Mouse (Mus musculus): ENCODE measurements around the gene G6pc2. TPM values are rescaled to one million over a fixed set of nuclear protein-coding genes. Genes with fewer than 3 reads are reported as not detected.

G6pc2 gene
- 0.08 TPM in 1 of 2 replicates, not detected in the other for polyA plus RNA-seq (2012; rRNA removed)

DNA sequence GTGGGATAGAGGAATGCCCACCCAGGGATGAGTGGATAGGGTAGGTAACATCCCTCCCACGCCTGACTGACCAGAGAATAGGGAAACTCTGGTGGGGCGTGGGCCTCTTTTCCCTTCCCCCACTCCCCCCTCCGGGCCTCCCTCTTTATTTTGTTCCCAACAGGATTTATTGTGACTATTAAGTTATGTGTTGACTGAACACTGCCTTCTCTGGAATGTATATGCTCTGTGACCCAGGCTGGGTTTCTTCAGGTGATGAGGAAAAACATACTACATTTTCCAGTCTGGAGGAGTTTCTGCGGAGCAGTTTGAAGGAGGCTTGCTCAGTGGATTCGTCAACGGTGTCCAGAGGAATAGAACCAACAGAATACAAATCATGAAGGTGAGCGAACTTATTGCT lies at the start of gene G6pc2:
Gene G6pc2, plus strand, starts transcription at position 301 of the 400 bp plus-strand sequence.
- DNase-seq (ENCODE audit: extremely low spot score in 1 of 2, low spot score in 1 of 2): no peak

DNA sequence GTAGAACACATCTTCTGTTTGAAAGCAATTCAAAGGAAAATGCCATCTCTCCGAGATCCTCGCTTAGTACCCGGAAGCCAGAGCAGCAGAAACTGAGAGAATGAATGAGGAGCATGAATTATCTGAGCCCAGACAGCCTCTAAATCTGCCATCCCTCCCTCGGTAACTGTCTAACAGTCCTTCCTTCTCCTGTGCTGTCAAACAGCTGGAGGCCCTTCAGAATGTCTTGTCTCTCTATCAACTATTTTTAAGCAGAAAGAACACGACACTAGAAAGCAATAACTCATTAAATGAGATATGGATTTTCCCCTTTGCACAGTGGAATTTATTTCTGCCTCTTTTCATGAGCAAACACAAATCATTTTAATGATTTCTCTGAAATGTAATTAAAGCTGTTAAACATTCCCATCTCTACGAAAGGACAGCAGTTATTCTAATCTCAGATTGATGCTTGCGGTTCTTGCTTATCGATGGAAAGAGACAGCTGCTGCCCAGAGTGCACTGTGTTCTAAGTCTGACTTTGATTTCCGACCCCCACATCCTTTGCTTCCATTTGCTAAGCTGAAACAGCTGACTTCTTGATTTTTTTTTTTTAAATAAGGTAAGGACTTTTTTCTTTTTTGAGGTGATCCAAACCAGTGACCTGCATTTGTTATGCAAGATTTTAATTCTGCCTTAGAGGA lies 40.3 kb upstream of the G6pc2 start:
- no peak for DNase-seq (ENCODE audit: extremely low spot score in 1 of 2, low spot score in 1 of 2)

DNA sequence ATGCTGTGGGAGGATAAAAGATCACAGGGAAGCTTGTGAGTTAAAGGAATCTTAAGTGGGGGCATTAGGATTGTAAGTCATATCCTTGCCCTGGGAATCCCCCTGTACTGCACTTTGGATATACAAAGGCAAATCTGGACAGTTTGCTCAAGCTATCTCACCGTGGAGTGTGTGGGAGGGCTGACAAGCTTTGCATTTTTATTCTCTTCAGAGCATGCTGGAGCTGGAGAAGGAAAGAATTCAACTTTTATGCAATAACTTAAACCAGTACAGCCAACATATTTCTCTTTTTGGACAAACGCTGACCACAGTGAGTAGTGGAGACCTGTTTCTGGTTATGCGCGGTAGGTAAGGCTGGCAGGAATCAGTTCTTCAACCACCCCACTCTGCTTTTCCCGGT lies 35.6 kb upstream of the G6pc2 start:
- peak in 1 of 2 experiments; percentile 65 for DNase-seq (ENCODE audit: extremely low spot score in 1 of 2, low spot score in 1 of 2)

DNA sequence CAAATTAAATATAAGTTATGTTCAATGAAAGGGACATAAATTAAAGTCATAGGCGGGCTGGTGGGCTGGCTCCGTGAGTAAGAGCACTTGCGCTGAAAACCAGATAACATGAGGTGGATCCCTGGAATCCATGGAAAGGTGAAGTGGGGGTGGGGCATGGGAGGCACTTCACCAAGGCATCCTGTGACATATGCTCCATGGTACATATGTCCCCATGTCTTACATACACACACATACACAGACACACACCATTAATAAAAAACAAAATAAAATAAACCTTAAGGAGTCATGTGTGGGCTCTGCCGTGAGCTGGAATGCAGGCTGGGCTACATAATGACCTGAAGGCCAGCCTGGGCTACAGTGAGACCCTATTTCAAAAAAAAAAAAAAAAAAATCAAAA lies 31.2 kb upstream of the G6pc2 start:
- DNase-seq (ENCODE audit: extremely low spot score in 1 of 2, low spot score in 1 of 2): no peak

DNA sequence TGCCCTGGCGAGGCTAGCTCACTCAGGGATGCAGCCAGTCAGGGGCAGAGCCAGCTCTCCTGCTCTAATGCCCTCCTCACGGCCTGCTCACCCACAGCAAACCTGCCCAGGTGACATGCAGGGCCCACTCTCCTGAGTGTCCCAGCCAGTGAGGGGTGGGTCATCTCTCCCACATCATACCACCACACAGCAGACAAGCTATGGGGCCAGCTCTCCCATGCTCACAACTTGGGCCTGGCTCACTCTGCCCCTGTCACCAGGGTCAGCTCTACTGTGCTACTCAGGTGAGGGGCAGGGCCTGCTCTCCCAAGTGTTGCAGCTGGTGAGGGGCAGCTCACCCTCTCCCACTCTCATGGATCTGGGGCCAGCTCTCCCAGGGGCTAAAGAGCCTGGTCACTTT lies 22.9 kb upstream of the G6pc2 start:
- DNase-seq (ENCODE audit: extremely low spot score in 1 of 2, low spot score in 1 of 2): no peak

DNA sequence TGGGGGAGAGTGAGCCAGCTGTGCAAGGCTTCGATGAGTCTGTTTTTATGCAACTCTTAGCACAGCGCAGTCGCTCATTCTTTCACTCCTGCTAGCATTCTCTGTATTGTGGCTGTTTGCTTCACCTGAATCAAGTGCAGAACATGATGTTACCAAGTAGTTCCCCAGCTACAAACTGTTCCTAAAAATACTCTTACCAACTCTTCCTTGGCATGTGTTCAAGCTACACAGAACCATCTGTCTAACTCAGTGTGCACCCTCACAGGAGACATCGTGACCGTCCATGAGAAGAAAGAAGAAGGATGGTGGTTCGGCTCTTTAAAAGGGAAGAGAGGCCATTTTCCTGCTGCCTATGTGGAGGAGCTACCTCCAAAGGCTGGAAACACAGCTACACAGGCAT lies 22.1 kb upstream of the G6pc2 start:
- DNase-seq (ENCODE audit: extremely low spot score in 1 of 2, low spot score in 1 of 2): peak; percentile 58 to 77

DNA sequence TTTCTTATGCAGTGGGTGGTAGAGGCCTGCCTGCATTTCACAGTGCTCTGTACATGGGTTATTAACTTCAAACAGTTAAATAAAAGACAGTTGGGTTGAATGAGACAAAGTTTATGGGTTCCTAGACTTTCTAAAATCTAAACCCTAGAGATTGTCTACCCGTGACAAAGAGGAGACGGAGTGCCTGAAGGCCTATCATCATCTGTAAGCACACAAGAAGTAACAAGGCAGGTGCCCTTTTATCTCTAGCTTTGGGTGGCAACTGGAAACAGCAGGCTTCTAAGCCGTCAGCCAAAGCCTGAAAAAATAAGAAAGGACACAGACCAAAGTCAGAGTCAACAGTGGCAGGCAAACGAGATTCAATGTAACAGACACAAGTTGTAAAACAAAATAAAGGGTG lies 21.7 kb upstream of the G6pc2 start:
- DNase-seq (ENCODE audit: extremely low spot score in 1 of 2, low spot score in 1 of 2): no peak

DNA sequence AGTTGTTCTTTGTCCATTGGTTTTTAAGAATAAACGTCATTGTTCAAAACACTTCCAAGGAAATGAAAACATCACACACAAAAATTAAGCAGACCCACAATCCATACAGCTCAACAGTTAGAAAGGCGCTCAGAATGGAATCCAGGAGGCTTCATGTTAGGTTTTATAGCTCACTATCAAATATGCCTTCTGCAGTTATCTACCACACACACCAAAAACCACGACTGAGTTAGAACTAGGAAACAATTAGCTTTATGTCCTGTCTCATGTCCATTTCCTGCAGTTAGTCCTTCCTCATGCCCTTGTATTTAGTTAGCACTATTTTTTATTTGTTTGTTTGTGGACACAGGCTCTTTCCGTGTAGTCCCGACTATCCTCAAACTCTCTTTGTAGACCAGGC lies 19.8 kb upstream of the G6pc2 start:
- no peak for DNase-seq (ENCODE audit: extremely low spot score in 1 of 2, low spot score in 1 of 2)

DNA sequence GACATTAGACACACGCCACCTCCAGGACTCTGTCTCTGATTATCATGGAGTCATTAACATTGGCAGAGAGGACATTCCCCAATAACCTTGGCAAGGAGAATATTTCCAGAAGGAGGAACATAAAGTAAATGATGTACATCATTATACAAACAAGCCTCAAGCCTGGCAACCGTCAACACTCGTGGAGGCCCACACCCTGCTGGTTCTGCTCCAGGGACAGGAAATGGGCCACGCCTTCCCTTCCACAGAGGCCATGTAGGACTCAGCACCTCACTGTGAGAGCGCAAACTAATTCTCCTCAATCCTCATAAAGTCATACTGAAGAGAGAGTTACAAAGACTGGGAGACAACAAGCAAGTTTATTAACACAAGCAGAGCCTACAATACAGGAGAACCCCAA lies 17.3 kb upstream of the G6pc2 start:
- DNase-seq (ENCODE audit: extremely low spot score in 1 of 2, low spot score in 1 of 2): no peak

DNA sequence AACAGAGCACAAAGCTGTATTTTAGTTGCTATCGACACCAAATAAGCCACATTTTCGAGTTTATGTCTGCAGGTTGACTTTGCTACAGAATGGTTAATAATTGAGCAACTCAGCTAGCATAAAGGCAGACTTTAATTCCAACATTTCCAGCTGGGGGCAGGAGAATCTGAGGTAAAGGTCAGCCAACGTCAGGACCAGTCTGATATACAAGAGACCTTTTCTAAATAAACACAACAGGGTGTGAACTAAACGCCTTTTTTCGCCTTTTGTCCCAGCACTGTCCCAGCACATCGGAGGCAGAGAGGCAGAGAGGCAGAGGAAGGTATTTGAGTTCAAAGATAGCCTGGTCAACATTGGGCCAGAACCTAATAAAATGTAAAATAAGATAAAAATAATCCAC lies 5.7 kb upstream of the G6pc2 start:
- no peak for DNase-seq (ENCODE audit: extremely low spot score in 1 of 2, low spot score in 1 of 2)

DNA sequence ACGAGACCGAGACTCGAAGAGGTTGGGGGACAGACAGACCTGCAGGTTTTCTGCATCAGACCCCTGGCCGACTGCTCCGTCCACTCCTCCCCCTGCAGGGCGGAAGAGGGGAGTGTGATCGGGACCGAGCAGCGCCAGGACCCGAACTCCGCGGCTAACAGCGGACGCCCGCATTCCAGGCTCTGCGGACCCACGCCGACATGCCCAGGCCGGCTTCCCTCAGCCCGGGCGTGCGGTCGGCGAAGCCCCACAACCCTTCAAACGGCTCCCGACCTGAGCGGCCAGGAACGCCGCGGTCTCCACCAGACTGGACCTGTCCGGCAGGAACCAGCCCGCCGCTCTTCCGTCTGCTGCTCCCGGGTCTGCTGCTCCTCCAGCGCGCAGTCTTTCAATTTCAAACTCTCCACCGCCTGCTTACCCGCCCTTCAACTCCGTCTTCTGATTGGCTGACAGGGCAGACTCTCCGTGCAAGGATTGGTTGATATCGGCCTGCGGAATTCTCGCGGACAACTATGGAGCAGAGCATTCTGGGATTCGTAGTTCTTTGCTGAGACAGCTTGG lies 5.0 kb upstream of the G6pc2 start, which contains the start of gene Spc25:
Gene Spc25, minus strand, starts transcription at position 404 of the 561 bp plus-strand sequence.
- peak; percentile 89 to 92 for DNase-seq (ENCODE audit: extremely low spot score in 1 of 2, low spot score in 1 of 2)

DNA sequence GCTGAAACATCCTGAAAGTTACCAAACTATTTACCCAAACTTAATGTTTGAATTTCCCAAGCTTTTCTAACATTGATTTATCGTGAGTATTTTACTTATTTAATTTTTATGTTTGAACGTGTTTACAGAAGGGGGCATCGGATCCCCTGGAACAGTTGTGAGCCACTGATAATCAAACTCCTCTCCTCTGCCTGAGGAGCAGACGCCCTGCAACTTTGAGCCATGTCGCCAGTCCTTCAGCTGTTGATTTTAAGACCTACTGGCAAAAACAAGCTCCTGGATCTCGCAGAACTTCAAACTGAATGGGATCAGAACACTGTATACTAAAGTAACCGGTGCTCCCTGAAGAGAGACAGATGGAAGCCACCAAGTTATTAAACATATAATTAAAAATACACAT lies 4.3 kb upstream of the G6pc2 start:
- no peak for DNase-seq (ENCODE audit: extremely low spot score in 1 of 2, low spot score in 1 of 2)

DNA sequence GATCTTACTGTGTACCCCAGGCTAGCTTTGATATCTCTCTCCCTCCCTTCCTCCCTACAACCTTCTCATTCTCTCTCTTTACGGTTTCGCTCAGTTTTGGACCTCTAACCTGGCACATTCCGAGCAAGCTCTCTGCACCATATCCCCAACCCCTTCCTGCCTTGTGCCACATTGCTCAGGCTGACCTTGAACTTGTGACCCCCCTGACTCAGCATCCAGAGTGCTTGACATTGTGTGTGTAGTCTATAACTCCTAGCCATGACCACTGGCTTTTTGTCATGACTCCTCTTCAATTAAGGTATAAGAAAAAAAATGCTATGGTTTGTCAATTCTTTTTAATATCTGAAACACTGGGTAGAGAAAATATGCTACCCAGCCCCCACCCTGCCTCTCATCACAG lies 1.2 kb upstream of the G6pc2 start:
- DNase-seq (ENCODE audit: extremely low spot score in 1 of 2, low spot score in 1 of 2): no peak

DNA sequence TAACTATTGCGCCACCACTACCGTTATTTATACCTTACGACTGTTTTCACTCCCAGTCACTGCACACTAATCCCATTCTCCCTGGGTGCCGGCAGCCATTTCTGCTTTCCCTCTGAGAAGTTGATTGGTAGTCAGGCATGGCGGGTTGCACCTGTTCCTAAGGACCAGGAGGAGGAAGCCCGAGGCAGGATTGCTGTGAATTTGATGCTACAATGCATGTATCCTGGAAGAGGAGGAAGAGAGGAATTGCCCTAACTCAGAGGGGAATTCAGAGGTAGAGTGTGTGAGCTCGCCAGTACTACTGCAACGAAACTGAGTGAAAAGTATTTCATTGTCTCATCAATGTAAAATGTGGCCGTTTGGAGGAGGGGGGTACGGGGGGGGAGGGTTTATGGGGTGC lies 1.8 kb downstream of the G6pc2 start:
- no peak for DNase-seq (ENCODE audit: extremely low spot score in 1 of 2, low spot score in 1 of 2)

DNA sequence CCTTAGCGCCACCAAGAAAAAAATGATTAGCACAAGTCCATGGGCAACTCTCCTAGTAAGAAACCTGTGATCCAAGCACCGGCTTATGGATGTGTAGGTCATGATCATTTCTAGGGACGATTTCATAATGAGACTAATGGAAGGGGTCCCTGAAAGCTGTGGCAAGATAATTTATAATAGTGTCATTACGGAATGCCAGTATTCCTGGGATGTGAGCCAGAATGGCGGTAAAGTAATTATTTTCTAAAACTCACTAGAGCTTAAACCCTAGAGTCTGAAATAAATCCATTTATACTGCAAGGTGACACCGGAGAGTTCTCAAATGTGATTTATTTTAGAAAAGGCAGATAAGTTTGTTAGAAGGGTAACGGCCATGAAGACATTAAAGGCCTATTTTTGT lies 4.4 kb downstream of the G6pc2 start:
- DNase-seq (ENCODE audit: extremely low spot score in 1 of 2, low spot score in 1 of 2): no peak

DNA sequence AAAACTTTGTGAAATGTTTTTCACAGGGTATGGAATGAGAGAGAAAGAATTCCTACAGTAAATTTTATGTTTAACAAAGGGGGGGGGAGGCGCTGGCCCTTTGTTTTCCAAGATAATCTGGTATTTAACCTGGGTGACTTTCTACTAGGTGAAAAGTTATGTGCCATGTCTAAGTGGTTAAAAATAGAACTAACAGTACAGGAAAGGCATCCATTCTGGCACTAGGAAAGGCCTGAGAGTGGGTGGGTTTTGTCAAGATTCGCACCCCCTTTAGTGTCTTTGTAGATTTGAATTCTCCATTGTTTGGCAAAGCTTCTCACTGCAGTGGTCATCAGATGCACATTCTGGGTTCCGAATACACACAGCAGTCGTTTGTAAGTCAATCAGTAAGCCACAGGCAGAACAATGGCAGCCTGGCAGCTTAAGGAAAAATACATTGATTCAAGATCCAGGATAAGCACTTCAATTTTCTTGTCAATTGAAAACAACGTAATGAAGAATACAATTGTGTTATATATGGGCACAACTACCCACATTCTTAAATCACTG lies 11.1 kb downstream of the G6pc2 start:
- no peak for DNase-seq (ENCODE audit: extremely low spot score in 1 of 2, low spot score in 1 of 2)

DNA sequence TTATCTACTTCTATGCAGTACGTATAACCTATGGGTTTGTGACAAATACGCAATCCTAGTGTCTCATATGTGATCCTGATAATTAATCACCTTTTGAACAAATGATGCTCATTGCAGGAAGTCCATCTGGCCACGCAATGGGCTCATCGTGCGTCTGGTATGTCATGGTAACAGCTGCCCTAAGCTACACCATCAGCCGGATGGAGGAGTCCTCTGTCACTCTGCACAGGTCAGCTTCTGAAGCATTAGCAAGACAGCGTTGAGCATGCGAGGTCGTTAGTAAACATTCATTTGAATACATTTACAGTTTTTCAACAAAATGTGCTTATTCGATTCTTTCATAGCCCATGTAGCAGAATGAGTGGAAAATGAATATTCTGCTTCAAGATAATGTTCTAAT lies 11.9 kb downstream of the G6pc2 start:
- no peak for DNase-seq (ENCODE audit: extremely low spot score in 1 of 2, low spot score in 1 of 2)

DNA sequence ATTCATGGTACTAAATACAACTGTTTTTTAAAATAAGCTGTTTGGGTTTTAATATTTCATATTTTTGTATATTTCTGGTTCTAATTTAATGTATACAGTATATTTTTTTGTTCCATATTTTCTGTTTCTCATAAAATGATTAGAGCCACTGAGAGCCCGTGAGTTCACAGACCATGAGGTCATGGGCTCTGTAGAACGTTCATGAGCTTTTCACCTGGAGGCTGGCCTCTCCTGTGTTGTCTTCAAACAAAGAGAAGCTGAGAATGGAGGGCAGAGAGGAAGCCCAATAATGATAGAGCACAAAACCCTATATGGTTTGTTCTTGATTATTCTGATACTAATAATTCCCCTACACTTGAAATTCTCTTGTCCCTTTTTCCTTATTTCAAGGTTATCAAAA lies 13.9 kb downstream of the G6pc2 start:
- DNase-seq (ENCODE audit: extremely low spot score in 1 of 2, low spot score in 1 of 2): no peak

DNA sequence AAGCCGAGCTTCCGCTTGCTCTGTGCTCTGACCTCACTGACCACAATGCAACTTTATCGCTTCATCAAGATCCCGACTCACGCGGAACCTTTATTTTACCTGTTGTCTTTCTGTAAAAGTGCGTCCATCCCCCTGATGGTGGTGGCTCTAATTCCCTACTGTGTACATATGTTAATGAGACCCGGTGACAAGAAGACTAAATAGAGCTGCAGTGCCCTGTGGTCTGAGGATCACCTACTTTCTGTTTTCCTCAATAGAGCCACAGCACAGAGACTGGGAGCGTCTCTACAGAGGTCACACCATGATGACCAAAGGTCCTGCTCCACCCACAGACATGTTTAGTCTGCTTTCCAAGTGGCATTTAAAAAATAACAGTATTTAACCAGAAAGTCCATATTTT lies 16.0 kb downstream of the G6pc2 start:
- no peak for DNase-seq (ENCODE audit: extremely low spot score in 1 of 2, low spot score in 1 of 2)

DNA sequence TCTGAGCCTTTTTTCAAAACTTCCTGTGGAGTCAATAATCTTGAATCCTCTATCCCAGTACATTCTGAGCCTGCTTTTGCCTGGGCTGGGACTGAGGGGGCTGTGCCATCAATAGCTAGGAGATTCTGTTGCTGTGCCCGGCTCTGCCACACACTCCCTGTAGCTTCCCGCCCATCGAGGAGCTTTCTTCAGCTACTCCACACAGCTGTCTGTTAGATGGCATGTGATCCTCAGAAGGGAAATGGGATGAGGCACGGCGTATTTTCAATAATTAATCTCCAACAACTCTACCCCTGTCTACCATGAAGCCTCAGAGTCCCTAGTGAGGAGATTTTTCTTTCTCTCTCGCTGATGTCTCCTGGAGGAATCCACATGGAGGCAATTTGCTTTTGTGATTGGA lies 17.8 kb downstream of the G6pc2 start:
- DNase-seq (ENCODE audit: extremely low spot score in 1 of 2, low spot score in 1 of 2): no peak

DNA sequence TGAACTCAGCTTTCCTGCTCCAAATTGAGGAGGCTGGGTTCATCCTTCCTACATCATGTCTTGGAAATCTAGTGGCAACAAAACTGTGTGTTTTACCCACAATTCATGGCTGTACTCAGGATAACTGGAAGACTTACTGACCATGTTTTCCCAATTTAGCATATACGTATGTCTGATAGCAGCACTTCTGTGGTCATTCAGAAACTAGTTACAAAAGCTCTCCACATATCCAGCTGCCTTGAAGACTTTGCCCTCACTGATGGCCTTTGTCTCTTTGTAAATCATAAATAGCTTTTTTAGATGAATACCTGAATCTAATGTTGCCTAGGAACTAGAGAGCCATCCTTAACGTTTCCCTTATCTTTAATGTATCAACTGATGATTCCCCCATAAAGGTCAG lies 19.3 kb downstream of the G6pc2 start:
- DNase-seq (ENCODE audit: extremely low spot score in 1 of 2, low spot score in 1 of 2): no peak

DNA sequence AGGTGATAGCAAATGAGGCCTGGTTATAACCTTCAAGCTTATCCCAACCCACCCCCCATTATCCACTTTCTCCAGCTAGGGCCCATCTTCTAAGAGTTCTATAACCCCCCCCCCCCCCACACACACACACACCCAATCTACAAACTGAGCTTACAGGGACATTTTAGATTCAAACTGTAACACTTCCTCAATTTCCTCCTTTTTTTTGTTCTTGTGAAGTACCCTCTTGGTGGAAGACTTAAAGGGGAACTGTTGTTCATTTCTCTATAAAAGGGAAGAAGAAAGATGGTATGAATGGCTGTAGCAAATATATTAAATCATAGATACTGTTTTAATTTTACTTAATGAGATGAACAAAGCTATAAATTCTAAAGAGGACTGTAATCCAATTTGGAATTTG lies 21.2 kb downstream of the G6pc2 start:
- no peak for DNase-seq (ENCODE audit: extremely low spot score in 1 of 2, low spot score in 1 of 2)
